Mouse (Mus musculus): Measurements from ENCODE around the gene Pyurf.

The Pyurf gene

GRCm38 (mm10) chr6:57691467-57692261 is at the start of gene Pyurf:
Gene Pyurf, minus strand, starts transcription at chr6:57692078.
- DNase-seq (ENCODE audit: low read depth, low spot score): peak; percentile 77

- DNase-seq (ENCODE audit: low read depth, low spot score): no peak
Measured at GRCm38 (mm10) chr6:57721347-57721746, 29.5 kb upstream of the Pyurf start.

GRCm38 (mm10) chr6:57711726-57712125 is 19.8 kb upstream of the Pyurf start:
- DNase-seq (ENCODE audit: low read depth, low spot score): no peak

- DNase-seq (ENCODE audit: low read depth, low spot score): no peak
Measured at GRCm38 (mm10) chr6:57706721-57707120, 14.8 kb upstream of the Pyurf start.

DNA sequence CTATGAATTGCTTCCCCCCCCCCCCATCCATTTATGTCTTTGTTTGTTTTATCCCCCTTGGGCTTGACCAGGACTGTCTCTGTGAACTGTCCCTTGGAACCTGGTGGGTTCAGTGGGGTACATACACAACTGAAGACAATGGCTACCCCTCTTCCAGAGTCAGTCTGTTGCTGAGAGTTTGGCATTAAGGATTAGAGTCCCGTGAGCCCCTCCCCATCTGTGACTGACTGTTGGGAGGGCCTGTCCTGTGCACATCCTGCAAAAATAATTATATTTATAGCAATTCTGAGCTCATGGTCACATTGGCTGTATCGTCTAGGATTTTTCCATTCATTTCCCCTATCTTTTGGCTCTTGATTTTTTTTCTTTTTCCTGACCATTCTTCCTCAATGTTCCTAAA is 11.8 kb upstream of the Pyurf start:
- DNase-seq (ENCODE audit: low read depth, low spot score): peak; percentile 39

DNA sequence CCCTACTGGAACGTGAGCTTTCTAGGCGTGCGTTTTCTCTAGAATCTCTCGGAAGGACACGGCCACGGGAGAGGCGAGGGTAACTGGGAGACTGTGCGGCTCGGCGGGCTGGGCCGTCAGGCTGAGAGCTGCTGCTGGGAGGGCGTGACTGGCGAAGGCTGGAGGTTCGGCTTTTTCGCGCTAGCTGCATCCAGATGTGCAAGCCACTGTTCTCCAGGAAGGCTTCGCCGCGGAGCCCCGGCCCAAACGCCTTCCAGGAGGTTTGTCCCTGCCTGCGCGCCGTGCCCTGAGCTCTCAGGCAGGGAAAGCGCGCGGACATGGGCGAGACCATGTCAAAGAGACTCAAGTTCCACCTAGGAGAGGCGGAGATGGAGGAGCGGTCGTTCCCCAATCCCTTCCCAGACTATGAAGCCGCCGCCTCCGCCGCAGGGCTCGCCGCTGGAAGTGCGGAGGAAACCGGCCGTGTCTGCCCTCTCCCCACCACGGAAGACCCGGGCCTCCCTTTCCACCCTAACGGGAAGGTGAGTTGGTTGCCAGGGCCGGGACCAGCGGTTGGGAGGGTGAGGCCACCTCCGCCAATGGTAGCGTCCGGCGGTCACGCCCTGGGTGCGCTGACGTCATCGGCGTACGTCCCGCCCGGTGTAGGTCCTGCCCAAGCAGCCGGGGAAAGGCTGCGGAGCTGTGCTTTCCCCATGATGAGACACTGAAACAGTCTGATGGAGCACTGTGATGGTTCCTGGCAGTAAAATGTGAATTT is 11.0 kb upstream of the Pyurf start:
- peak; percentile 96 for DNase-seq (ENCODE audit: low read depth, low spot score)

DNA sequence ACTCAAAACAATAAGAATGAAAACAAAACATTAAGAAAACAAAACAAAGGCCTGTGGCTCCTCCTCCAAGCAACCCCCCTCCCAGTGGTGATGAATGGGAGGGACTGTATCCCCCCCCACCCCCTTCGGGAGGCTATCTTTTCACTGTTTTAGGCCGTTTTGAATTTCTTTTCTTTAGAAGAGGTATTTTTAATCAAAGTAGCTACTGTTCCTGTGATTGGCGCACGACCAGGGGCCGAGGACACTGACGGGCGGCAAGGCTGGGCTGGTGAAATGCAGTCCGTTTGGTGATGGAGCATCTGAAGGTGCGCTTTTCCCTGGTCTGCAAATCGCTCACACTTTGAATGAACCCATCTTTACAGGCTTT is 10.5 kb upstream of the Pyurf start, which contains the start of gene Lancl2:
TSS of gene Lancl2 (plus strand) at position 165 of the 367 bp plus-strand sequence.
- peak; percentile 38 for DNase-seq (ENCODE audit: low read depth, low spot score)

DNA sequence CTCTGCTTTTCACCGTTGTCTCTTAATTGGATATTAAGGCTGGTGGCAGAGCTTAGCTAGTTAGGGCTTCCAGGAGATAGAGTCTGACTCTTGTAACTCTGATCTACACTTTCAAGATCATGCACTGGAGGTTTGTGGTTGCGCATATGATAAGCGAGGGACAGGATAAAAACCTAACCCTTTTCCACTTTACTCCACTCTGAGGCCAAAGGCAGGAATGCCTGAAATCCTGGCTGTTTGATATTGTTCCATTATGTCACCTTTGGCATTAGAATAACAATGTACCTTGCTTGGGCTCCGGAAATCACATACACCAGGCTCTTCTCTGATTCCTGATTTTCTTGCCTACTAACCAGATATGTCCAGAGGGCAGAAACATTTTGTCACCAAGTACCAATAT is 9.8 kb upstream of the Pyurf start:
- no peak for DNase-seq (ENCODE audit: low read depth, low spot score)

GRCm38 (mm10) chr6:57693116-57693515 is 1.2 kb upstream of the Pyurf start:
- DNase-seq (ENCODE audit: low read depth, low spot score): no peak

DNA sequence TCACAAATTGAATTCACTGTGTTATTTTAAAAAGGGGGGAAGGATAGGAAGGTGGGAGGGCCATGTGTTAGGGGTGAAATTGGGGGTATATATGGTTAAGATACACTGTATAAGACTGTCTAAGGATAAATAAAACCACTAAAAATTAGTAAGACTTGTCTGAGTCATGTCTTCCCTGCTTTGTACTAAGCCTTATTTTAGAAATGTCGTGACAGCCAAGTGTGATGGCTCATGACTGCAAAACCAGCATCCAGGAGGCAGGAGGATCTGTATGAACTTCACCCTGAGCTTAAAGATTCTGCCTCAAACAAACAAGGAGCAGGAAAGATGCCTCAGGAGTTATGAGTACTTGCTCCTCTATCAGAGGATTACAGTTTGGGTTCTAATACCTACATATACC is 7.7 kb downstream of the Pyurf start:
- DNase-seq (ENCODE audit: low read depth, low spot score): peak; percentile 41

DNA sequence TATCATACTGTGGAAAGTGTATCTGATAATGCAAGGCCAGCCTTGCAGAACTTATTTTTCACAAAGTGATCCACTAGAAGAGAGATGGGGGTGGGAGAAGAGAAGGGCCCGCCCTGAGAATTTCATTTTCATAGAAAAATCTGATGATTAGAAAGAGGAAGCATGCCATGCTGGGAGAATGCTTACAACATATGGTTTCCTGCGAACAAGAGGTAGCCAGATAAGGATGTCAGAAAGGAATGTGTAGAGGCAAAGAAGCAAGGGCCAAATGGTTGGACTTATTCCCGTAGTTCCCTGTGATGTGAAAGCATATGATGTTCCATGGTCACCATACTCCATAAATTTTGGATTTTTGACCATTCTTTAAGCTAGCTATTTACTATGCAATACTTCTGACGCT is 30.6 kb downstream of the Pyurf start:
- no peak for DNase-seq (ENCODE audit: low read depth, low spot score)

GRCm38 (mm10) chr6:57647256-57647655 is 44.6 kb downstream of the Pyurf start:
- DNase-seq (ENCODE audit: low read depth, low spot score): no peak

GRCm38 (mm10) chr6:57641789-57642188 is 50.1 kb downstream of the Pyurf start:
- DNase-seq (ENCODE audit: low read depth, low spot score): peak; percentile 44

DNA sequence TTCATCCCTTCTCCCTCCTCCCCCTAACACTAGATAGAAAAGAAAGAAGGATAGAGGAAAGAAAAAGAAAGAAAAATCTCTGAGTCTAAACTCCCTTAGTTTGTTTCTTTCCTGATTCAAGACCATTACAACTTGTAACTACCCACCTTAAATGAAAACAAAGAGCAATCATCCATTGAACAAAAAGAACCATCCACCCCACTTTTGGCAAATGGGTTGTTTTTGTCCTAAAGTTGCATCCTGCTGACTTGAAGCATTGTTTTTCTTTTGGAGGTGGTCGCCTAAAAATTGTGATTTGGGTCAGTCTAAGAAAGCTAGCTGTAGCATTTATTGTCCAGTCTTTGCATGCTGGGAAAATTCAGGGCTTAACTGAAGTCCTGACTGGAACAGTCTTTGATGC is 52.3 kb downstream of the Pyurf start:
- no peak for DNase-seq (ENCODE audit: low read depth, low spot score)
